Mouse (Mus musculus) embryonic facial prominence, embryonic 13.5 days (tissue): Measurements from ENCODE around the gene Nkpd1. TPM values are rescaled to one million over a fixed set of nuclear protein-coding genes. Genes with fewer than 3 reads are reported as not detected.

Experiments
- ATAC-seq: fragments of 200-750 bp; cut with Nextera tagmentation; 2 replicates; pipeline ENCODE4 v1.8.0; 2017; ENCODE audit warnings: low read depth; ENCODE audit not compliant: insufficient number of reproducible peaks, insufficient read depth, low FRiP score, low TSS enrichment
- H3K27ac ChIP-seq: fragments of 300-500 bp; sonication (generic); 2 replicates; pipeline ENCODE4 v1.5.1; 2015; ENCODE audit warnings: moderate library complexity, mild to moderate bottlenecking, inconsistent platforms
- H3K27me3 ChIP-seq: fragments of 300-500 bp; sonication (generic); 2 replicates; pipeline ENCODE4 v1.6.1; 2015; ENCODE audit warnings: mild to moderate bottlenecking, inconsistent platforms
- H3K36me3 ChIP-seq: fragments of 300-500 bp; sonication (generic); 2 replicates; pipeline ENCODE4 v1.6.1; 2015; ENCODE audit warnings: mild to moderate bottlenecking, inconsistent platforms
- H3K4me1 ChIP-seq: fragments of 300-500 bp; sonication (generic); 2 replicates; pipeline ENCODE4 v1.6.1; 2015; ENCODE audit warnings: inconsistent platforms
- H3K4me2 ChIP-seq: fragments of 300-500 bp; sonication (generic); 2 replicates; pipeline ENCODE4 v1.6.1; 2015; ENCODE audit warnings: moderate library complexity, mild to moderate bottlenecking, inconsistent platforms
- H3K4me3 ChIP-seq: fragments of 300-500 bp; sonication (generic); 2 replicates; pipeline ENCODE4 v1.5.1; 2015; ENCODE audit warnings: mild to moderate bottlenecking, inconsistent platforms
- H3K9ac ChIP-seq: fragments of 300-500 bp; sonication (generic); 2 replicates; pipeline ENCODE4 v1.6.1; 2015; ENCODE audit warnings: mild to moderate bottlenecking, inconsistent platforms
- H3K9me3 ChIP-seq: fragments of 300-500 bp; sonication (generic); 2 replicates; pipeline ENCODE4 v1.6.1; 2016; ENCODE audit warnings: inconsistent platforms
- WGBS: fragments of 180-500 bp; shearing (Covaris S2); methylation state at CpG from one replicate; pipeline ENCODE4 v1.1.7; 2015; ENCODE audit warnings: mixed read lengths; 5-methylcytosine and 5-hydroxymethylcytosine counted together
- polyA plus RNA-seq: library from polyadenylated mRNA; unstranded; fragments of >200 nt; fragmentation: Nextera tagmentation; extraction: Ambion mirVana; gene quantifications from 2 replicates; pipeline ENCODE4 v1.2.1, GENCODE M21; 2015

Nkpd1 gene
- polyA plus RNA-seq, 1 experiment from 2014 or later: 0.08 TPM

- Histone ChIP-seq H3K27me3 (peaks cover 62% of the 10 kb centered on the region), H3K9ac (peak overlapping the region; percentile 65), H3K4me2 (peak overlapping the region; percentile 91), H3K27ac (no peak overlapping the region), H3K4me1 (peaks cover 28% of the 10 kb centered on the region), H3K9me3 (no peaks in the 10 kb centered on the region), H3K4me3 (peak overlapping the region; percentile 44), H3K36me3 (peaks cover 9% of the 10 kb centered on the region)
- no peak for ATAC-seq
- 14% methylated on average over 24 of the region's 24 CpGs for WGBS
These were observed 6.9 kb downstream of the Nkpd1 start for GRCm38 (mm10) chr7:19524420-19525104.

- 31% methylated on average over 2 of the region's 2 CpGs for WGBS
- H3K4me1 ChIP-seq: peaks cover 23% of the 10 kb centered on the region
- H3K27me3 ChIP-seq: peaks cover 57% of the 10 kb centered on the region
- no peaks in the 10 kb centered on the region for H3K9me3 ChIP-seq
- H3K27ac ChIP-seq: no peak overlapping the region
- no peak for ATAC-seq
- H3K9ac ChIP-seq: no peak overlapping the region
- H3K4me3 ChIP-seq: peak overlapping the region; percentile 44; the same call in 1 of the 2 replicates
- peaks cover 14% of the 10 kb centered on the region for H3K36me3 ChIP-seq
- H3K4me2 ChIP-seq: no peak overlapping the region; the same call in 1 of the 2 replicates
These were observed 7.5 kb downstream of the Nkpd1 start for GRCm38 (mm10) chr7:19525105-19525481.

DNA sequence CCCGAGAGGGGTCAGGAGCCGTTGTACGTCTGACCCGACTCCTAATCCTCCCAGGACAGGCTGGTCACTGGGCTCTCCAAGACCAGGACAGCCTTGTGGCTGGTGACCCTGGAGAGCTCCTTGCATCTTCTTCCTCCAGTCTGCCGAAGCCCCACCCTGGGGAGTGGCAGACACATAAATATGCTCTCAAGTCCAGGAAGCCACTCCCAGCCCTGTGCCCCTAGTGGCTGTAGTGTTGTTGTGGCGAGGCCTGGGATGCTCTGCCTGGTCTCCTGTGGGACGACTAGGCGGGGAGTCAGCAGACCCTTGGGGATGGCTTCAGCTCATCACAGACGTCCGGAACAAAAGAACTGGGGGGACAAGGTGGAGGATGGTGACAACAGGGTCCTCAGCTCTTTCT is 13.4 kb downstream of the Nkpd1 start:
- no peaks in the 10 kb centered on the region for H3K27me3 ChIP-seq
- 0 out of 2 replicates have a peak overlapping the region, but pooled peaks have one; percentile 4 for H3K27ac ChIP-seq
- WGBS: 71% methylated on average over 10 of the region's 10 CpGs
- no peak overlapping the region for H3K4me3 ChIP-seq
- H3K36me3 ChIP-seq: peaks cover 69% of the 10 kb centered on the region
- H3K4me2 ChIP-seq: no peak overlapping the region
- ATAC-seq: no peak
- no peaks in the 10 kb centered on the region for H3K9me3 ChIP-seq
- H3K9ac ChIP-seq: no peak overlapping the region
- no peaks in the 10 kb centered on the region for H3K4me1 ChIP-seq

GRCm38 (mm10) chr7:19532240-19532639 is 14.6 kb downstream of the Nkpd1 start:
- H3K4me2 ChIP-seq: no peak overlapping the region
- no peaks in the 10 kb centered on the region for H3K4me1 ChIP-seq
- ATAC-seq: 0 out of 2 replicates have a peak, but pooled peaks have one; percentile 1
- no peaks in the 10 kb centered on the region for H3K9me3 ChIP-seq
- no peaks in the 10 kb centered on the region for H3K27me3 ChIP-seq
- H3K36me3 ChIP-seq: peaks cover 73% of the 10 kb centered on the region
- WGBS: 88% methylated on average over 14 of the region's 14 CpGs
- H3K9ac ChIP-seq: no peak overlapping the region
- H3K4me3 ChIP-seq: no peak overlapping the region
- no peak overlapping the region for H3K27ac ChIP-seq

DNA sequence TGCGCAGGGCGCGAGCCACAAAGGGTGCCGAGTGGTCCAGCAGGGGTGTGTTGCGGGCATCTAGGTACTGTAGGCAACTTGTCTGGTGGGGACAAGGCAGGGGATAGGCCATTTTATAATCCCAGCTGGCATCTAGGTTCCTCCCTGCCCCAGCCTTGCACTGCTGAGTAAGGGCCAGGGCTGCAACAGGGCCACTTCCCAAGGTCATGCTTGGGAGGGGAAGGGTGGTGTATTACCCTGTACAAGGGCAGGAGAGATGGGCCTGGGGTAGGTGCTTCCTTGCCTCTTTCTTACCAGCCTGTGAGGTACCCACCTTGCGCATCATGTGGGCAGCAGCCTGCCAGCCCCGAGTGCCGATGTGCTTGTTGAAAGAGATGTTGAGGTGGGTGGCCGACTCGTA is 17.0 kb downstream of the Nkpd1 start:
- Histone ChIP-seq H3K4me2 (no peak overlapping the region), H3K36me3 (peaks cover 68% of the 10 kb centered on the region), H3K4me1 (no peaks in the 10 kb centered on the region), H3K9me3 (no peaks in the 10 kb centered on the region), H3K27ac (no peak overlapping the region), H3K4me3 (no peak overlapping the region), H3K27me3 (no peaks in the 10 kb centered on the region), H3K9ac (no peak overlapping the region)
- WGBS: 96% methylated on average over 10 of the region's 10 CpGs
- no peak for ATAC-seq

DNA sequence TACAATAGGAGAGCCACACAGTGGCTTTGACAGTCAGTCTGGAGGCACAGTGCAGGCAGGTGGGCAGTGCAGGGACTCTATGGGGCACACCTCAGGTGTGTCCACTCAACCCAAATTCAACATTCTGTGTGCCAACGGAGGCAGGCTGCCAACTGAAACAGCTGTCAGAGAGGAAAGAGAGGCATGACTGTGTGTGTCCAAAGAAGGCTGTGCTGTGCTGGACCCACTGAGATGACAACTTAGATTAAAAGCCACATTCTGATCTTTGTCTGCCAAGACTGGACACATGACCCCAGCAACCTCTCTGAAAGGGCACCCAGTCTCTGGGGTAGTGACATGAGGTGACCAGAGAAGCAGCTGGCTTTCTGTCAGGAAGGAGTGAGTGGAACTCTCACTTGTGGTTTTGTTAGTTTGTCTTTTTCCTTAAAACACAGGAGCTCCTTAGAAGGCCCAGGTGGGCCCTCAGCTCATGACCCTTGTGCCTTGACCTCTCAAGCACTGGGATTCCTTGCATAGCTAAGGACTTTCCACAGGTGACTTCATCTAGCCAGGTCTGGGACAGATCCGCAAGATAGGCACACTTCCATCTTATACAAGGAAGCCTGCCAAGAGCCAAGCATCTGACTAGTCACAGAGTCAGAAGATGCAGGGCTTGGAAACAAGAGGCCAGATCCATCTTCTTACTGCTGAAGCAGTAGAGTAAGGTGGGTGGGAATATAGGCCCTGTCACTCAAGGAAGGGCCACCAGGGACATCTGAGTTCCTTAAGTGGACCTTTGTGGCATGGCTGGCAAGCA is 23.3 kb downstream of the Nkpd1 start:
- H3K4me2 ChIP-seq: no peak overlapping the region
- no peak overlapping the region for H3K9ac ChIP-seq
- H3K27me3 ChIP-seq: no peaks in the 10 kb centered on the region
- 93% methylated on average over 2 of the region's 2 CpGs for WGBS
- no peak for ATAC-seq
- peaks cover 9% of the 10 kb centered on the region for H3K36me3 ChIP-seq
- no peaks in the 10 kb centered on the region for H3K9me3 ChIP-seq
- no peak overlapping the region for H3K4me3 ChIP-seq
- no peak overlapping the region for H3K27ac ChIP-seq
- peaks cover 21% of the 10 kb centered on the region for H3K4me1 ChIP-seq

GRCm38 (mm10) chr7:19541681-19542154 is 24.1 kb downstream of the Nkpd1 start:
- H3K27me3 ChIP-seq: no peaks in the 10 kb centered on the region
- H3K27ac ChIP-seq: no peak overlapping the region
- ATAC-seq: no peak
- 0 out of 2 replicates have a peak, but pooled peaks cover 5% of the 10 kb centered on the region for H3K36me3 ChIP-seq
- H3K4me2 ChIP-seq: no peak overlapping the region
- 76% methylated on average over 7 of the region's 7 CpGs for WGBS
- H3K4me3 ChIP-seq: no peak overlapping the region
- peaks cover 29% of the 10 kb centered on the region for H3K4me1 ChIP-seq
- peak overlapping the region; percentile 46; the same call in 1 of the 2 replicates for H3K9ac ChIP-seq
- no peaks in the 10 kb centered on the region for H3K9me3 ChIP-seq

DNA sequence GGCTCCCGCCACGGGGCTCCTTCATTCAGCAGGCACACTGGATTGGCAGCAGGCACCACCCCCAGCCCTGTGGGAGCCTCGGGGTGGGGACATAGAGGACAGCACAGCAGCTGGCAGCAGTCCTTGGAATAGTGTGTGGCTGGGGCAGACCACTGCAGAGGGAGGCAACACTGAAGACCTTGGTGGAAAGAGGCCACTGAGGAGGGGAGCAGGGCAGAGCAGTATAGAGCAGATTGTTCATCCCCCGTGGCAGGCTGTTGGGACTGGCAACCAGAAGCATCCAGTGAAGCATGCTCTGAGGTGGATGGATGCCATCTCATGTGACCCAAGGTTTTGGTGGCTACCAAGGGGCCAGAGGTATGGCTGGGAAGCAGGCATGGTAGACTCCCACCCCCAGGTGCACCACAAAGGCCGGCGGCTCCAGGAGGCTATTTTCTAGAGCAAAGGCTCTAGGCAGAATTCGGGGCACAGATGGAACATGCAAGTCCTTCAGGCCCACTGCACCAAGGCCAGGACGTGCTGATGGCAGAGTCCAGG is 24.6 kb downstream of the Nkpd1 start:
- ATAC-seq: no peak
- no peaks in the 10 kb centered on the region for H3K9me3 ChIP-seq
- peak overlapping the region; percentile 46; the same call in 1 of the 2 replicates for H3K9ac ChIP-seq
- no peak overlapping the region for H3K4me2 ChIP-seq
- 0 out of 2 replicates have a peak, but pooled peaks cover 5% of the 10 kb centered on the region for H3K36me3 ChIP-seq
- no peak overlapping the region for H3K4me3 ChIP-seq
- WGBS: 69% methylated on average over 8 of the region's 8 CpGs
- peak overlapping the region; percentile 48 for H3K27ac ChIP-seq
- peaks cover 34% of the 10 kb centered on the region for H3K4me1 ChIP-seq
- no peaks in the 10 kb centered on the region for H3K27me3 ChIP-seq

DNA sequence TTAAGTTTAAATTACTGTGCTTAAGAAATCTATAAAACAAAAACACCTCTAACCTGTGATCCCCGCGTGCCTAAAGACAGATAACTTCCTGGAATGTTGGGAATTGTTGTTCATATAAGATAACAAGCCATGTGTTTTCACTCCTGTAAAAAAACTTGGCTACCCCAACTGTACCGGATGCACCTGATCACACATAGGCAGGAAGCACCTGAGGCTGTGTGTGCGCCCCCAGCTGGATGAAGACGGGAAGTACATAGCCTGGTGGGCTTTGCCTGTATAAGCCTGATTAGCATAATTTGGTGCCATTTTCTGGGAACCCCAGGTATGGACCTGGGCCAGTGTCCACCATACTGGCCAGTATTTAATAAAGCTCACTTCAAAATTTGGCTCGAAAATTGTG is 25.9 kb downstream of the Nkpd1 start:
- Histone ChIP-seq H3K4me3 (no peak overlapping the region), H3K36me3 (no peaks in the 10 kb centered on the region), H3K27ac (no peak overlapping the region), H3K27me3 (no peaks in the 10 kb centered on the region), H3K9me3 (no peaks in the 10 kb centered on the region), H3K4me1 (peaks cover 34% of the 10 kb centered on the region), H3K4me2 (no peak overlapping the region), H3K9ac (0 out of 2 replicates have a peak overlapping the region, but pooled peaks have one; percentile 0)
- ATAC-seq: no peak
- 59% methylated on average over 6 of the region's 6 CpGs for WGBS

DNA sequence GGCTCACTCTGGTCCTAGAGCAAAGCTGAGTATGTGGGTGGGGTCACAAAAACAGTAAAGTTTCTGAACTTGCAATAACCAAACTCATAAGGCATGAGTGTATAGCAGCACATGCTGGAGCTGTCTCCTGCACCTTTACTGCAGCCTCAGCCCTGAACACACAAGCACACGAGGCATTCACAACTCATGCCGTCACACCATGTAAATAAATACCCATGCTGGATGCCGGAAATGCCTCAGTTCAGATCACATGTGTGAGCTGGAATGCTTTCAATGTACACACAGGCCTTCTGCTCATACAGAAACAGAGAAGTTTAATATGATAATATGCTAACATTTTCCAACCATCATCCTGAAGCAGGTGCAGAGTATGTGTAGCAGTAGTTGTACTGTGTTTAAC is 28.4 kb downstream of the Nkpd1 start:
- H3K27ac ChIP-seq: no peak overlapping the region
- 0 out of 2 replicates have a peak, but pooled peaks cover 2% of the 10 kb centered on the region for H3K36me3 ChIP-seq
- no peaks in the 10 kb centered on the region for H3K27me3 ChIP-seq
- no peak overlapping the region for H3K4me3 ChIP-seq
- WGBS: 38% methylated on average over 3 of the region's 3 CpGs
- no peak overlapping the region for H3K9ac ChIP-seq
- peaks cover 34% of the 10 kb centered on the region for H3K4me1 ChIP-seq
- H3K9me3 ChIP-seq: no peaks in the 10 kb centered on the region
- no peak overlapping the region for H3K4me2 ChIP-seq
- no peak for ATAC-seq

DNA sequence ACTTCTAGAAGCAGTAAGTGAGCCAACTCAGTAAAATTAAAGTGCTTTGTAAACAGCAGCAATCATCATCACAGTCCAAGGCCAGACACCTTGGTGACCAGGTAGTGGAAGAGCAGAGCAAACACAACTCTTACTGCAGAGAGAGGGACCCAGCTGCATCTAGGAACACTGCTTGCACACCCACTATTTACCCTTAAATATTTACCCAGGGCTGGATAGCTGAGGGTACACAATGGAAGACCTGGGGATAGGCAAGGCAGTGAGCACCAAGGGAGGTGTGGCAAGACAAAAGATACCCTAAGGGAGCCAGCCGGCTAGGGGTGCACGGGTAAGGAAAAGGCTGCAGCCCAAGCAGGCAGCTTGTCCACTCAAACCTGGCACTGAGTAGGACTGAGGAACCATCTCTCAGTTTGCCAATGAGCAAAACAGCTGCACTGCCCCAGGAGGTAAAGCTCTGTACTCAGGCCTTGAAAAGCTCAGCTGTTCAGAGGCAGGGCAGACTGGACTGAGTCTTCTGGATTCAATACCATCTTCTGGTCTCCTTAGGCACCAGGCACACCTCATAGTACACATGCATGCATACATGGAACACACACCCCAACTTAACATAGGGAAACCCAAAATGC is 29.8 kb downstream of the Nkpd1 start:
- 0 out of 2 replicates have a peak overlapping the region, but pooled peaks have one; percentile 21 for H3K9ac ChIP-seq
- no peak overlapping the region for H3K4me2 ChIP-seq
- H3K4me3 ChIP-seq: no peak overlapping the region
- no peaks in the 10 kb centered on the region for H3K27me3 ChIP-seq
- no peak overlapping the region for H3K27ac ChIP-seq
- no peak for ATAC-seq
- H3K36me3 ChIP-seq: peaks cover 8% of the 10 kb centered on the region; the same call in 1 of the 2 replicates
- peaks cover 26% of the 10 kb centered on the region for H3K4me1 ChIP-seq
- no peaks in the 10 kb centered on the region for H3K9me3 ChIP-seq
- 70% methylated on average over 2 of the region's 2 CpGs for WGBS
